Mouse (Mus musculus): Measurements from ENCODE around the gene Mapkapk2. TPM values are rescaled to one million over a fixed set of nuclear protein-coding genes. Genes with fewer than 3 reads are reported as not detected.

Gene Mapkapk2
- polyA plus RNA-seq, 1 experiment from 2014 or later, result 9.1 TPM

DNA sequence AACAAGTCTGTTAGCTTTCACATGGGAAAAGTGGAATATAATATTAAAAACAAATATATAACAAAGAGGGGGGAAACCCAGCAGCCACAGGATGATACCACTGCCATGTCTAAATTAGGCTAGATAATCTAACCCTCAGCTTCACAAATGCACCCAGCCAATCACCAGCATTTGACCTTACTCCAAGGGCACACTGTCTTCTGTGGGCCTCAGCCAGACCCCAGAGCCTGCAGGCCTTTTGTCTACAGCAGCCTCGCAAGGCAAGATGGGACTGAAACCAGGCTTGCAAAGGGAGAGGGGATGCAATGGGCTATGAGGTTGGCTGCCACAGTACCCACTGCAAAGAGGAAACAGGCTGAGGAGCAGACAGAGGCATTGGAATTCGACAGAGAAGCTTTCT, 55.4 kb downstream of the Mapkapk2 start:
- Histone ChIP-seq H3K4me3 (ENCODE audit: low read length) (no peak overlapping the region), H3K27ac (ENCODE audit: low read depth, low read length) (no peak overlapping the region), H3K4me1 (ENCODE audit: control insufficient read depth, insufficient read depth, low read depth, low read length) (no peaks in the 10 kb centered on the region), H3K4me2 (ENCODE audit: low read length) (no peak overlapping the region), H3K36me3 (ENCODE audit: control insufficient read depth, insufficient read depth, low read length) (no peaks in the 10 kb centered on the region), H3K27me3 (replicated peaks; ENCODE audit: control insufficient read depth, insufficient read depth, low read length) (no peaks in the 10 kb centered on the region), H3K9me3 (ENCODE audit: control insufficient read depth, low read length) (no peaks in the 10 kb centered on the region; the same call in 1 of the 2 replicates), H3K9ac (ENCODE audit: low read depth, low read length) (no peak overlapping the region)
- no peak for ATAC-seq
- 48% methylated on average over 2 of the region's 2 CpGs for WGBS

DNA sequence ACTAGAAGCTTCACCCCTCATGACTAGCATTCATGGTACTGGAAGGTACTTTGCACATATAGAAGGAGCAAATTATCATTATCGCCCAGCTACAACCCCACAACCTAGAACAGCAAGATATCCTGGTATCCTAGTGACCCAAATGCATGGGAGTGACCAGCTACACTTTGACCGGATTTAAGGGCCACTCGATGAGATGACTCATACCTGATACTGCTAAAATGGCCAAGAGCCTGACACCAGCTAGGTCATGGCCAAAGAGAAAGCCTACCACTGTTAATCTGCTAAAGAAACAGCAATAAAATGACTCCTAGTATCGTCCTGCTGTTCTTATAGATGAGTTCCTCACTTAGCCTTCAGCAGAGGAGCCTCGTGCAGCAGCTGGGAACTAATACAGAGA, 58.1 kb downstream of the Mapkapk2 start:
- no peak overlapping the region for H3K9ac ChIP-seq (ENCODE audit: low read depth, low read length)
- ATAC-seq, result no peak
- no peaks in the 10 kb centered on the region; the same call in 1 of the 2 replicates for H3K9me3 ChIP-seq (ENCODE audit: control insufficient read depth, low read length)
- H3K4me1 ChIP-seq (ENCODE audit: control insufficient read depth, insufficient read depth, low read depth, low read length), result no peaks in the 10 kb centered on the region
- 93% methylated on average over 5 of the region's 5 CpGs for WGBS
- no peak overlapping the region for H3K27ac ChIP-seq (ENCODE audit: low read depth, low read length)
- no peak overlapping the region for H3K4me2 ChIP-seq (ENCODE audit: low read length)
- no peak overlapping the region for H3K4me3 ChIP-seq (ENCODE audit: low read length)
- no peaks in the 10 kb centered on the region for H3K27me3 ChIP-seq (replicated peaks; ENCODE audit: control insufficient read depth, insufficient read depth, low read length)
- no peaks in the 10 kb centered on the region for H3K36me3 ChIP-seq (ENCODE audit: control insufficient read depth, insufficient read depth, low read length)

DNA sequence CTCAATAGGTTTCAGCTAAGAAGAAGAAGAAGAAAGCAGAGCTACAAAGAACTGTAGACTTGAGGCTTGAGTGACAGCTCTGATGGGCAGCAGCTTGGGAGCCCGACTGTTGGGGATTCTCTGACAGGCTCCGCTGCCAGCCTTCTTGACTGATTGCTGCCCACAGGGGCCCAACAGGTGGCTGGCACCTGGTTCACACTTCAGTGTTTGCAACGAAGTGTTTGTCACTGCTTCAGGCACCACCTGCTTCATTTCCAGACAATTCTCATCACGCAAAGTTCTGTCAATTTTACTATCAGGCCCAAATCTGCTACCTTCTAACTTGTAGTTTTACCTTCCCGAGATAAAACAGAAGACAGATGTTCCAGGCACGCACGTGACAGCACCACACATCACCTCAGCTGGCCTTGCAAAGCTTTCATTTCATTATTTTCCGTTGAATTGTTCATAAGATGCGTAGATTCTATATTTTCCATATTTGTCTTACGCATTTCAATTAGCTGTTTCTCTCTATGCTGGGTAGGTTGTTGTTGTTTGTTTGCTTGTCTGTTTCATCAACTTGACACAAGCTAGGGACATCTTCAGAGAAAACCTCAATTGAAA, 59.1 kb downstream of the Mapkapk2 start:
- Histone ChIP-seq H3K4me1 (ENCODE audit: control insufficient read depth, insufficient read depth, low read depth, low read length) (no peaks in the 10 kb centered on the region), H3K36me3 (ENCODE audit: control insufficient read depth, insufficient read depth, low read length) (no peaks in the 10 kb centered on the region), H3K4me3 (ENCODE audit: low read length) (no peak overlapping the region), H3K27ac (ENCODE audit: low read depth, low read length) (no peak overlapping the region), H3K27me3 (replicated peaks; ENCODE audit: control insufficient read depth, insufficient read depth, low read length) (no peaks in the 10 kb centered on the region), H3K4me2 (ENCODE audit: low read length) (no peak overlapping the region), H3K9ac (ENCODE audit: low read depth, low read length) (no peak overlapping the region), H3K9me3 (ENCODE audit: control insufficient read depth, low read length) (no peaks in the 10 kb centered on the region; the same call in 1 of the 2 replicates)
- WGBS, result 93% methylated on average over 10 of the region's 10 CpGs
- no peak for ATAC-seq

DNA sequence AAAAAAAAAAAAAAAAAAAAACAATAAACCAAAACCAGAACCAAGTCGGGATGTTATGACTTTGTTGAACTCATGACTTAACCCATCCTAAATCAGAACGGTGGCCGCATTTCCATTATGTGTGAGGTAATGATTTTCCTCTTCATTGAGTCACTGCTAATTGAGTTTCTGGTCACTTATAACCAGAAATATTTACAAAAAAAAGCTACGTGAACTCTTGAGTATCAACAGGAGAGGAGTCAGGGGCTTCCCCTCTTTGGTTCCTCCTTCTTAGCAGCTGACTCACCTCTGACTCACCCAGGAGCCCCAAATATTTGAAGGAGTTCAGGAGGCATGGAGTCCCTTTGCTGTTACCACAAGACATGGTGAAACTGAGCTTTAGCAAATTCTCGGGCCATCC, 59.6 kb downstream of the Mapkapk2 start:
- Histone ChIP-seq H3K27ac (ENCODE audit: low read depth, low read length) (no peak overlapping the region), H3K9me3 (ENCODE audit: control insufficient read depth, low read length) (no peaks in the 10 kb centered on the region; the same call in 1 of the 2 replicates), H3K4me1 (ENCODE audit: control insufficient read depth, insufficient read depth, low read depth, low read length) (no peaks in the 10 kb centered on the region), H3K4me2 (ENCODE audit: low read length) (no peak overlapping the region), H3K4me3 (ENCODE audit: low read length) (no peak overlapping the region), H3K27me3 (replicated peaks; ENCODE audit: control insufficient read depth, insufficient read depth, low read length) (no peaks in the 10 kb centered on the region), H3K36me3 (ENCODE audit: control insufficient read depth, insufficient read depth, low read length) (no peaks in the 10 kb centered on the region), H3K9ac (ENCODE audit: low read depth, low read length) (no peak overlapping the region)
- WGBS, result 97% methylated on average over 5 of the region's 5 CpGs
- no peak for ATAC-seq

DNA sequence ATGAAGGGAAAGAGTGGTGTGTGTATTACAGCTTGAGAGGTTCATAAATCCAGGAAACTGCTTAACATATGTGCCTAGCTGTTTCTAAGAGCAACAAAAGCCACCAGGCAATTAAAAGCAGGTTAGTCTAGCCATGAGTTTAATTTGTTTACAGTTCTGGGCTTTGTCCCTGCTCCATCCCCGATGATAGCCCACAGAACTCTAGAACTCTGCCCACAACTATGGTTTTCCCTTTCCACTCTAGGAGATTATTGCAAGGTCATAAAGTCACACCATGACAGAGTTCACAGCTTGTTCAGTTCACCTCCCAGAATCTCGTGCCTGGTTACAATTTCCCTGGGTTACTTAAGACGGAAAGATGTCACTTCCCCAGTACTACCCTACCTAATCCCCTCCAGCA, 66.4 kb downstream of the Mapkapk2 start:
- Histone ChIP-seq H3K4me1 (ENCODE audit: control insufficient read depth, insufficient read depth, low read depth, low read length) (no peaks in the 10 kb centered on the region), H3K36me3 (ENCODE audit: control insufficient read depth, insufficient read depth, low read length) (no peaks in the 10 kb centered on the region), H3K27ac (ENCODE audit: low read depth, low read length) (no peak overlapping the region), H3K9me3 (ENCODE audit: control insufficient read depth, low read length) (no peaks in the 10 kb centered on the region), H3K4me2 (ENCODE audit: low read length) (no peak overlapping the region), H3K27me3 (replicated peaks; ENCODE audit: control insufficient read depth, insufficient read depth, low read length) (no peaks in the 10 kb centered on the region), H3K9ac (ENCODE audit: low read depth, low read length) (no peak overlapping the region), H3K4me3 (ENCODE audit: low read length) (no peak overlapping the region)
- no peak for ATAC-seq
- WGBS, result 60% methylated on average over 3 of the region's 3 CpGs

DNA sequence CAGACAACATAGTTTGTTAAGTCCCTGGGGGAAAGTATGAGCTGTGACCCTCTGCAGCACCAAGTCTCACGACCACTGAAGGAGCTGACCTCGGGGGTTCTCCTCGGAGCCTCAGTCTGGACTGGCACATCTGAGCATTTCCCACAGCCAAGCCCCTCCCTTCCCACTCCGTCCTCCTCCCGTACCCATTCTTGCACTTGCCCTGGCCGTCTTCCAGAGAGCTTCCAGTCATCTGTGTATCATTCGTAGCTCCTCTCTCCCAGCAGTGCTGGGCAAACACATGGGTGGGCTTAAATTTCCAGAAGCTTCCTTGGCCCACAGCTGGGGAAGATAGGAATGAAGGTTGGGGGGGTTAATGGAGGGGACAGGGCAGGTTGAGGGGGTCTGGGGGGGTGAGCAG, 67.4 kb downstream of the Mapkapk2 start:
- Histone ChIP-seq H3K4me1 (ENCODE audit: control insufficient read depth, insufficient read depth, low read depth, low read length) (no peaks in the 10 kb centered on the region), H3K9ac (ENCODE audit: low read depth, low read length) (no peak overlapping the region), H3K27ac (ENCODE audit: low read depth, low read length) (no peak overlapping the region), H3K9me3 (ENCODE audit: control insufficient read depth, low read length) (no peaks in the 10 kb centered on the region), H3K4me3 (ENCODE audit: low read length) (no peak overlapping the region), H3K27me3 (replicated peaks; ENCODE audit: control insufficient read depth, insufficient read depth, low read length) (no peaks in the 10 kb centered on the region), H3K4me2 (ENCODE audit: low read length) (no peak overlapping the region), H3K36me3 (ENCODE audit: control insufficient read depth, insufficient read depth, low read length) (no peaks in the 10 kb centered on the region)
- 42% methylated on average over 7 of the region's 7 CpGs for WGBS
- ATAC-seq, result no peak

DNA sequence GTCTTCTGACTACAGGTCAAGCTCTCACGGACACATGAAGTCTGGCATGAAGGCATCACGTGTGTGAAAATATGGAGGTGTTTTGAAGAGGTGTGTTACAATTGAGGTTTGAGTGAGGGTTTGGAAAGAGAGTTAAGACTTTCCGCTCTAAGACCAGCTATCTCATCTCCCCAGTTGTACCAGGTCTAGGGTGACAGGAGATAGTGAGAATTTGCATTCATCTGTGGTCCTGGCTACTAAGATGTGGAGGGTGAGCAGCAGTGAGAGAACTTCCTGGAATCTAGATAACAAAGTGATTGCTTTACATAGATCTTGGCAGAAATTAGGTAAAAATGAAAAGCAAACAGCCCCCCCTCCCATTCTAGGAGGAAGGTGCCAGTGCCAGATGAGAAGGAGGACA, 68.4 kb downstream of the Mapkapk2 start:
- no peaks in the 10 kb centered on the region for H3K36me3 ChIP-seq (ENCODE audit: control insufficient read depth, insufficient read depth, low read length)
- ATAC-seq, result no peak
- H3K9ac ChIP-seq (ENCODE audit: low read depth, low read length), result no peak overlapping the region
- no peak overlapping the region for H3K4me3 ChIP-seq (ENCODE audit: low read length)
- no peaks in the 10 kb centered on the region for H3K9me3 ChIP-seq (ENCODE audit: control insufficient read depth, low read length)
- no peaks in the 10 kb centered on the region for H3K4me1 ChIP-seq (ENCODE audit: control insufficient read depth, insufficient read depth, low read depth, low read length)
- no peaks in the 10 kb centered on the region for H3K27me3 ChIP-seq (replicated peaks; ENCODE audit: control insufficient read depth, insufficient read depth, low read length)
- no peak overlapping the region for H3K27ac ChIP-seq (ENCODE audit: low read depth, low read length)
- no peak overlapping the region for H3K4me2 ChIP-seq (ENCODE audit: low read length)
- WGBS, result 95% methylated on average over 3 of the region's 3 CpGs

DNA sequence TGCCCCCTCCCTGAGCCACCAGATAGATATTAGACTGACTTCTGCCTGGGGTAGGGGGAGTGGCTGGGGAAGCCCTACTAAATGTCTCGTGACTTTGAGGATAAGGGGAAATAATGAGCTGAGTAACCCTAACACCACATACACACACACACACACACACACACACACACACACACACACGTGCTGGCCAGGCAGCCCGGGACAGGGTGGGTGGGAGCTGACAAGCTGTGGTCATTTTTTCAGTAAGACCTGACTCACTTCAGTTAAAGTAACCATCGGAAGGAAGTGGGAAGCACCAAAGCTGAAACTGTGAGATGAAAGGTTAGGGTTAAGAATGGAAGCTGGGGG, 71.8 kb downstream of the Mapkapk2 start:
- 89% methylated on average over 4 of the region's 4 CpGs for WGBS
- ATAC-seq, result no peak
- Histone ChIP-seq H3K4me1 (ENCODE audit: control insufficient read depth, insufficient read depth, low read depth, low read length) (no peaks in the 10 kb centered on the region), H3K36me3 (ENCODE audit: control insufficient read depth, insufficient read depth, low read length) (no peaks in the 10 kb centered on the region), H3K9me3 (ENCODE audit: control insufficient read depth, low read length) (no peaks in the 10 kb centered on the region), H3K27me3 (replicated peaks; ENCODE audit: control insufficient read depth, insufficient read depth, low read length) (no peaks in the 10 kb centered on the region), H3K27ac (ENCODE audit: low read depth, low read length) (no peak overlapping the region), H3K4me2 (ENCODE audit: low read length) (no peak overlapping the region), H3K4me3 (ENCODE audit: low read length) (no peak overlapping the region), H3K9ac (ENCODE audit: low read depth, low read length) (no peak overlapping the region)

DNA sequence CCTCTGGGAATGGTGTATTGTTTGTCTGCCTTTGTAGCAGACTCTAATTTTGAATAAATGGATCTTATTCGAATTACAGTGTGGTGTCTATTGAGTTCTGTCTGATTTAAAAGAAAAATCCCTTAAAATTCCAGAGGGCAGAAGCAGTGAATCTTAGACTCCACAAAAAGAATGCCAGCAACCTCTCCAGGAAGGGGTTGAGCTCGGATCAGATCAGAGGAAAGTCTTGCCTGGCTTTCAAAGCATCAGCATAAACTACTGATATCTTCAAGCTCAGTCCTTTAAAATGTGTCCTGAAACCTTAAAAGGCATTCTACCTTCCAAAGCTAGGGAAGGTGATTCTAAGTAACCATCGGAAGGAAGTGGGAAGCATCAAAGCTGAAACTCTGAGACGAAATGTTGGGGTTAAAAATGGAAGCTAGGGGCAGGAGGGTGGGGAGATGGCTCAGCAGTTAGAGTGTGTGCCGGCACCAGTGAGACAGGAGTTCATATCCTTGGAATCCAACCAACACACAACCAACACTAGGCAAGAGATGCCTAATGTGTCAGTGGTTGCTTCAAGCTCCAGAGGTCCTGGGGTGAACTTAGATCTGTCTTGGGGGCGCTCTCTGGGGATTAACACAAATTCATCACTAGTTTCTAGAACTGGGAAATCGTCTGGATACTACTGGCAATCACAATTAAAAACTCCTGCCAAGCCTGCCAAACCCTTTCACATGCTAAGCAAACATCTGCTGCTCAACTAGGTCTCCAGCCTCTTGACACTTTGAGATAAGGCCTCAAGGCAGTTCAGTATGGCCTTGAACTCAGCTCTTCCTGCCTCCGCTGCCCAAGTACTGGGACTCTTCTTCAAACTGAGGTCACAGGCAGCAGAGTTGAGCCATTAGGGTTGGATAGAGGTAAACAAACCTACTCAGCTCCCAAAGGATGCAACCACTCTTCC, 72.5 kb downstream of the Mapkapk2 start:
- H3K27ac ChIP-seq (ENCODE audit: low read depth, low read length), result no peak overlapping the region
- H3K4me2 ChIP-seq (ENCODE audit: low read length), result no peak overlapping the region
- no peaks in the 10 kb centered on the region for H3K36me3 ChIP-seq (ENCODE audit: control insufficient read depth, insufficient read depth, low read length)
- H3K4me3 ChIP-seq (ENCODE audit: low read length), result no peak overlapping the region
- no peaks in the 10 kb centered on the region for H3K27me3 ChIP-seq (replicated peaks; ENCODE audit: control insufficient read depth, insufficient read depth, low read length)
- WGBS, result 89% methylated on average over 8 of the region's 8 CpGs
- no peak overlapping the region for H3K9ac ChIP-seq (ENCODE audit: low read depth, low read length)
- no peaks in the 10 kb centered on the region for H3K9me3 ChIP-seq (ENCODE audit: control insufficient read depth, low read length)
- ATAC-seq, result no peak
- H3K4me1 ChIP-seq (ENCODE audit: control insufficient read depth, insufficient read depth, low read depth, low read length), result no peaks in the 10 kb centered on the region
